Mouse (Mus musculus): ENCODE results near the gene Nampt.
"Not testable (repeated sequence)": the region's sequence is repeated elsewhere in the genome, so short reads cannot be mapped to it uniquely, and the experiment has no call there.

Gene Nampt

GRCm38 (mm10) chr12:32846325-32846724, 27.0 kb downstream of the Nampt start:
- no peak for DNase-seq

- no peak for DNase-seq
These were observed 34.4 kb downstream of the Nampt start for GRCm38 (mm10) chr12:32853757-32854156.

GRCm38 (mm10) chr12:32854866-32855265, 35.5 kb downstream of the Nampt start:
- DNase-seq: no peak

GRCm38 (mm10) chr12:32855398-32855797, 36.1 kb downstream of the Nampt start:
- no peak for DNase-seq

- peak; percentile 10 for DNase-seq
These were observed 37.6 kb downstream of the Nampt start for GRCm38 (mm10) chr12:32856707-32857511.

- no peak for DNase-seq
These were observed 39.1 kb downstream of the Nampt start for GRCm38 (mm10) chr12:32858444-32858843.

GRCm38 (mm10) chr12:32860820-32861219, 41.5 kb downstream of the Nampt start:
- no peak for DNase-seq

GRCm38 (mm10) chr12:32870815-32871214, 51.5 kb downstream of the Nampt start:
- no peak for DNase-seq

GRCm38 (mm10) chr12:32877500-32877899, 58.2 kb downstream of the Nampt start:
- DNase-seq: no peak

GRCm38 (mm10) chr12:32877964-32878571, 58.7 kb downstream of the Nampt start:
- DNase-seq: no peak

GRCm38 (mm10) chr12:32879371-32879770, 60.0 kb downstream of the Nampt start:
- no peak for DNase-seq

- DNase-seq: no peak
These were observed 65.0 kb downstream of the Nampt start for GRCm38 (mm10) chr12:32884356-32884755.

GRCm38 (mm10) chr12:32885041-32885440, 65.7 kb downstream of the Nampt start:
- no peak for DNase-seq

- DNase-seq: no peak
These were observed 67.0 kb downstream of the Nampt start for GRCm38 (mm10) chr12:32886353-32886752.

- DNase-seq: no peak
These were observed 68.9 kb downstream of the Nampt start for GRCm38 (mm10) chr12:32888226-32888625.

GRCm38 (mm10) chr12:32889846-32890245, 70.5 kb downstream of the Nampt start:
- no peak for DNase-seq

- DNase-seq: peak; percentile 42
These were observed 71.1 kb downstream of the Nampt start for GRCm38 (mm10) chr12:32890455-32890854.

- not testable (repeated sequence) for DNase-seq
These were observed 71.9 kb downstream of the Nampt start for GRCm38 (mm10) chr12:32891271-32891670.

GRCm38 (mm10) chr12:32893212-32893611, 73.9 kb downstream of the Nampt start:
- peak; percentile 44 for DNase-seq

- no peak for DNase-seq
These were observed 76.5 kb downstream of the Nampt start for GRCm38 (mm10) chr12:32895806-32896205.

- DNase-seq: peak; percentile 18
These were observed 77.2 kb downstream of the Nampt start for GRCm38 (mm10) chr12:32896496-32896895.

GRCm38 (mm10) chr12:32897199-32898120, 78.1 kb downstream of the Nampt start:
- DNase-seq: peak; percentile 91

GRCm38 (mm10) chr12:32901005-32901404, 81.7 kb downstream of the Nampt start:
- no peak for DNase-seq

Data from lung, postnatal 10 days (tissue).